Mouse (Mus musculus) megakaryocyte, embryonic 14.5 days (primary cell): Measurements from ENCODE around the gene Cd4.

Source experiments
- FLI1 ChIP-seq: IDR thresholded peaks from 2 replicates; pipeline ENCODE4 v1.6.1; 2012; ENCODE audit warnings: low read length, inconsistent platforms, mixed read lengths
- GATA1 ChIP-seq: IDR thresholded peaks from 3 replicates; pipeline ENCODE4 v1.6.1; 2012; ENCODE audit warnings: mixed read lengths, low read length, inconsistent platforms, borderline replicate concordance

DNA sequence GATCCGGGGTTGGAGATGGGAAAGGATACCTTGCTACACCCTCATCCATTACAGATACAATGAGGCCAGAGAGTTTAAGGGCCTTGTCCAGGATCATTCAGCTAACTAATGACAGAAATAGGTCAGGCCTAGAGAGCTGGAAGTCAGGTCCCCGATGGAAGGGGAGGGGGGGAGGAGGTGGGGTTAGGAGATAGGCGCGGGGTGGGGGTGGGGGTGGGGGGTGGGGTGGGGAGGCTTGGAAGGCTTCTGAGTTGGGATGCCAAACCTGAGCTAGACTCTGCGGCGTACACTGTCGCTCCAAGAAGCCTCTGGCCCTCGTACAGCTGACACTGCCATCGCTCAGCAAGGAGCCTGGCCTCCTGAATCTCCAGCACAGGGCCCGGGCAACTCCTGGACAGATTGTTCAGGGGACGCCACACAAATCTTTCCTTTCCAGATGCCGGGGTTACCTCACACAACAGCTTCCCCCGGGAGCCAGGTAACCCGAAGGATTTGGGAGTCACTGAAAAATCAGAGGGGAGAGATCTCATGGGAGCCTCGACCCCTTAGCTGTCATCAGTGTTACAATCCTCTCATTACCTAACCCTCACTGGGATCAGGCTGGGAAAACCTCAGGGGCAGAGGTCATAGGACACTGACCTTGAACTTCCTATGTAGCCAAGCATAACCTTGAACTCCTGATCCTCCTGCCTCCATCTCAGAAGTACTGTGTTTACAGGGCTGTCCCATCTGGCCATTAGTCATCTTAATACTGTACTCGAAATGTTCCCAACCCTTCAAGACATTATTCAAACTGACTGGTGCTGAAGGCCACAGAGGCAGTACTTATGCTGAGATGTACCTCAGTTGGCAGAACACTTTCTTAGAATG, 17.2 kb upstream of the Cd4 start:
- TF ChIP-seq GATA1 (no peak), FLI1 (no peak)
